Mouse (Mus musculus) C2C12 (cell line): ENCODE measurements at regions not wholly inside any gene's neighbourhood (a gene's known extent, or its start where the extent isn't known, plus 50 kb on each side); places are given as distances from the start of the nearest gene placed in this dataset.

Experiments used
- H3K27me3 ChIP-seq: one replicate; pipeline ENCODE4 v1.6.1; 2011; ENCODE audit not compliant: control insufficient read depth, insufficient read depth, insufficient read length
- H3K36me3 ChIP-seq: one replicate; pipeline ENCODE4 v1.6.1; 2011; ENCODE audit not compliant: control insufficient read depth, insufficient read depth
- H3K4me3 ChIP-seq: one replicate; pipeline ENCODE4 v1.5.1; 2011; ENCODE audit warnings: mild to moderate bottlenecking, control low read depth; ENCODE audit not compliant: poor library complexity, insufficient read depth, severe bottlenecking
- H3K79me2 ChIP-seq: one replicate; pipeline ENCODE4 v1.6.1; 2011; ENCODE audit not compliant: control insufficient read depth, insufficient read depth
- H3K79me3 ChIP-seq: one replicate; pipeline ENCODE4 v1.6.1; 2011; ENCODE audit warnings: low read depth, control low read depth
- H3ac ChIP-seq: one replicate; pipeline ENCODE3; 2011; ENCODE audit warnings: low read depth; ENCODE audit not compliant: control insufficient read depth, insufficient read length
- CEBPB ChIP-seq: IDR thresholded peaks from one replicate; pipeline ENCODE4 v1.6.1; 2011; ENCODE audit warnings: low read depth, mild to moderate bottlenecking, control low read depth, moderate library complexity
- CTCF ChIP-seq: IDR thresholded peaks from one replicate; pipeline ENCODE4 v1.5.1; 2011; ENCODE audit not compliant: control insufficient read depth, insufficient read depth, insufficient read length
- FOSL1 ChIP-seq: IDR thresholded peaks from one replicate; pipeline ENCODE4 v1.8.0; 2011; ENCODE audit warnings: mild to moderate bottlenecking, low read length; ENCODE audit not compliant: poor library complexity, insufficient read depth, severe bottlenecking
- MAX ChIP-seq: IDR thresholded peaks from one replicate; pipeline ENCODE4 v1.6.1; 2011; ENCODE audit warnings: mild to moderate bottlenecking, control low read depth
- MYOD1 ChIP-seq: IDR thresholded peaks from one replicate; pipeline ENCODE4 v1.6.1; 2011; ENCODE audit warnings: low read depth; ENCODE audit not compliant: control insufficient read depth, insufficient read length
- MYOG ChIP-seq: IDR thresholded peaks from one replicate; pipeline ENCODE4 v1.6.1; 2011; ENCODE audit not compliant: control insufficient read depth, insufficient read length; ENCODE audit errors: extremely low read depth
- USF1 ChIP-seq: IDR thresholded peaks from one replicate; pipeline ENCODE4 v1.6.1; 2011; ENCODE audit warnings: low read depth, mild to moderate bottlenecking, control low read depth, moderate library complexity

DNA sequence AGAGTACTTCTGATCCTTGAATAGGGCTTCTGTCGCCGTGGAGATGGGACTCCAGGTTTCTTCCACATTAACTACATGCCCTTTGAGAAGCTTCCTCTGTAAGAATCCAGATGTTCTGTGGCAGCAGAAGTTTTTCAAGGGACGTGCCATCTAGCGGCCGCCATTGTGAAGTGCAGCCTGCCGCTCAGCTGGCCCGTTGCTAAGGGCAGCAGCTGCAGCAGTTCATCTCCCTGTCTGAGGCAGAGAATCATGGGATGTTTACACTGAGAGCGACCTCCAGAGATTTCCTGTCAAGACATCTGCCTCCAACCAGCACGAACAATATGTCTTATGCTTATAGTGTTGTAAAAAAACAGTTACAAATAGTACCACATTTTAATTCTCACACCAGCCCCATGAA, 395.0 kb upstream of the Plxna2 start:
- H3K4me3 ChIP-seq, result no peak overlapping the region
- H3K79me3 ChIP-seq, result no peaks in the 10 kb centered on the region
- no peaks in the 10 kb centered on the region for H3K79me2 ChIP-seq
- no peaks in the 10 kb centered on the region for H3K36me3 ChIP-seq
- no peaks in the 10 kb centered on the region for H3K27me3 ChIP-seq
- no peak overlapping the region for H3ac ChIP-seq
- TF ChIP-seq CTCF (peak; percentile 68), FOSL1 (no peak)

DNA sequence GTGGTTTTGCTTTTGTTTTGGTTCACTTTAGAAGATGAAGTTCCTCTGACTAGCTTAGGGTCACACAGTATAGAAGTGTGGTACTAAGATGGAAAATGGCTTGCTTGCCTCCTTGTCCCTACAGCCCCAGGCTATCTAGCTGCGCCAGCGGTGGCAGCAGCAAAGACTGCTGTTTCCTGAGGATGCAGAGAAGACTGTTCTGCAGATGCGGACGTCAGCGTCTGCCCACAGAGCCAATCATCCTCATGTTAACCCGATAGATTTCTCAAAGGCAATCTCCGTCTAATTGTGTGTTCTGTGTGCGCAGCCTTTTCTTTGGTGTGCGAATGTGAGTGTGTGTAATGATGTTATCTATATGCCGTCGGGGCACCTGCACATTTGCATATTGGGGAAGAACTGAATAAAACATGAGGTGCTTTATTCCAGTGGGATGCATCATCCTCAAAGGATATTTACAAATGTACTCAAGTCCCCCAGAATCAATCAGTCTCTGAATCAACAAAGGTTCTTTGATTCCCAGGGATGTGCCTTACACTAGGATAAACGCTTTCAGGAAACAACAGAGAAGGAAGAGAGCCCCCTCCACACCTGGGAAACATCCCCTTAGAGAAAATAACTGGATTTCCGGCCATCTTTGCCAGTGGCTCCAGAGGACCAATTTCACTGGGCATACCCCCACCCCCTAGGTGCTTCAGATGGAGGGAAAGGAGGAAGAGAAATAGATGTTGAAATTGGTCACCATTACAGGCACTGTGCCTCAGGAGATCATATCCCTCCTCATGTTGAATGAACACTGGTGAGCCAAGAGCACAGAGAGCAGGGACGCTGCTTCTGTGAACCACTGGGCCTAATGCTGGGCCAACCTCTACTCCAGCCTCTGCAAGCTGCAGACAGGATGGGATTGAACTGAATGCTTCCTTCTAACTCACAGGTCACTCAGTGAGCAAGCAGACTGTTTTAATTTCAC, 409.7 kb upstream of the Plxna2 start:
- Histone ChIP-seq H3K79me2 (no peaks in the 10 kb centered on the region), H3K27me3 (no peaks in the 10 kb centered on the region), H3K79me3 (no peaks in the 10 kb centered on the region), H3K4me3 (no peak overlapping the region), H3ac (no peak overlapping the region), H3K36me3 (no peaks in the 10 kb centered on the region)
- no peak for TF ChIP-seq CEBPB
- no peak for TF ChIP-seq CTCF
- TF ChIP-seq FOSL1, result no peak
- TF ChIP-seq USF1, result no peak
- no peak for TF ChIP-seq MYOG
- no peak for TF ChIP-seq MYOD1
- no peak for TF ChIP-seq MAX

GRCm38 (mm10) chr1:194197516-194197915, 420.5 kb upstream of the Plxna2 start:
- Histone ChIP-seq H3K36me3 (no peaks in the 10 kb centered on the region), H3K4me3 (no peak overlapping the region), H3K27me3 (no peaks in the 10 kb centered on the region), H3K79me3 (no peaks in the 10 kb centered on the region), H3K79me2 (no peaks in the 10 kb centered on the region), H3ac (no peak overlapping the region)
- no peak for TF ChIP-seq FOSL1
- no peak for TF ChIP-seq CEBPB
- no peak for TF ChIP-seq CTCF
- TF ChIP-seq USF1, result no peak
- no peak for TF ChIP-seq MYOG
- no peak for TF ChIP-seq MAX
- no peak for TF ChIP-seq MYOD1

- Histone ChIP-seq H3ac (no peak overlapping the region), H3K79me2 (no peaks in the 10 kb centered on the region), H3K27me3 (no peaks in the 10 kb centered on the region), H3K36me3 (no peaks in the 10 kb centered on the region), H3K4me3 (no peak overlapping the region), H3K79me3 (no peaks in the 10 kb centered on the region)
- TF ChIP-seq CTCF (no peak), MAX (no peak), MYOD1 (no peak), FOSL1 (no peak), USF1 (no peak), CEBPB (no peak), MYOG (no peak)
Observed at GRCm38 (mm10) chr1:194182293-194182692, 435.7 kb upstream of the Plxna2 start.

GRCm38 (mm10) chr1:194161469-194161868, 456.5 kb upstream of the Plxna2 start:
- no peaks in the 10 kb centered on the region for H3K79me2 ChIP-seq

More at GRCm38 (mm10) chr1:194161469-194161868, 456.5 kb upstream of the Plxna2 start:
- no peak for TF ChIP-seq CEBPB
- TF ChIP-seq MYOD1, result no peak
- TF ChIP-seq CTCF, result no peak
- TF ChIP-seq MYOG, result no peak
- TF ChIP-seq FOSL1, result no peak
- TF ChIP-seq MAX, result no peak
- TF ChIP-seq USF1, result no peak
- Histone ChIP-seq H3K27me3 (no peaks in the 10 kb centered on the region), H3ac (no peak overlapping the region), H3K36me3 (no peaks in the 10 kb centered on the region), H3K79me3 (no peaks in the 10 kb centered on the region), H3K4me3 (no peak overlapping the region)
